Mouse (Mus musculus) frontal cortex, postnatal 25 days (tissue): ENCODE data around the gene Srm.

ENCODE experiments used
- DNase-seq, 2 experiments: peaks; one replicate each; pipeline ENCODE4 v3.0.0; 2022; ENCODE audit warnings: low spot score in 2 of 2

Gene Srm

DNA sequence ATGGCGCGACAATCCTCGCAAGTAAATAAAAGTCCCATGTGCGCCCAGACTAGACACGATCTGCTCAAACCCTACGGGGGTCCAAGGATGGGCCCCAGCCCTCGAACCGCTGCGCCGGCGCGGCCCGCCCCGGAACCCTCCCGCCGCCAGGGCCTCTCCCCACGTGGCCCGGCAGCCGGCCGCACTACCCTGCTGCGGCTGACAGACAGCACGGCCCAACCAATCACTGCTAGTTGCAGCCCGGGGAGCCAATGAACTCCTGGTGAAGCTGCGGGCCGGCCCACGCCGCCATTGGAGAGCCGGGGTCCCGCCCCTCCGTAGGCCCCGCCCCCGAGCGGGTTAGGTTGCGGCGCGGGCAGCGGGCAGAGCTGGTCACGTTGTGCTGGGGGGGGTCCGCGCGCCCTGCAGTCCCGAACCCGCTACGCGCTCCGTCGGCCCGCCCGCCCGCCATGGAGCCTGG is at the start of gene Srm:
TSS of gene Srm (plus strand) at position 333 of the 460 bp plus-strand sequence.
- peak; percentile 92 to 93 for DNase-seq

DNA sequence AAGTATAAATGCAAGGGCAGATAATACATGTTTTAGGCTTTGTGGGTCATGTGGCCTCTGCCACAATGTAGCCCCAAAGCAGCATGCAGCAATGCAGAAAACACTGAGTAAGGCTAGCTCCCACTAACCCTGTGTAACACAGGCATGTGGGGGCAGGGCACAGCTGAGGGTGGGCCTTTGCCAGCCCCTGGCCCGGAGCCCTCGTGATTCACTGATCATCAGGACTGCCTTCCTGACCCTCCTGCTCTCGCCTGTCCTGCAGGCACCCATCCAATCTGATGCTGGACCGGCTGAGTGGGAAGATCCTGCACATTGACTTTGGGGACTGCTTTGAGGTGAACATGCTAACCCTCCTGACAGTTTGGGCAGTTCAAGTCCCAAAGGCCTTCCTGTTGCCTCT is 42.2 kb upstream of the Srm start:
- no peak for DNase-seq

DNA sequence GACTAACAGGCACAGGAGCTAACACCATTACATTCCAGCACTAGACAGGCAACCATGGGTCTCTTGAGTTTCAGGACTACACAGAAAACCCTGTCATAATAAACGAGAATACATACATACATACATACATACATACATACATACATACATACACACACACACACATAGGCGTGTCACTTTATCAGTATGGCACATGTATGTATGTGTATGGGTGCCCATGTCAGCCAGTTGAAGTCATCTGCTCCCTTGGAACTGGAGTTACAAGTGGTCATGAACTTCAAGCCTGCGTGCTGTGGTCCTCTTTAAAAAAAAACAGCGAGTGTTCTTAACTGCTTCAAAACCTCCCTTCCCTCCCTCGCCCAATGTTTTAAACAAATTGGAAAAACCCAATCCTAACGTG is 33.5 kb upstream of the Srm start:
- DNase-seq, result no peak

DNA sequence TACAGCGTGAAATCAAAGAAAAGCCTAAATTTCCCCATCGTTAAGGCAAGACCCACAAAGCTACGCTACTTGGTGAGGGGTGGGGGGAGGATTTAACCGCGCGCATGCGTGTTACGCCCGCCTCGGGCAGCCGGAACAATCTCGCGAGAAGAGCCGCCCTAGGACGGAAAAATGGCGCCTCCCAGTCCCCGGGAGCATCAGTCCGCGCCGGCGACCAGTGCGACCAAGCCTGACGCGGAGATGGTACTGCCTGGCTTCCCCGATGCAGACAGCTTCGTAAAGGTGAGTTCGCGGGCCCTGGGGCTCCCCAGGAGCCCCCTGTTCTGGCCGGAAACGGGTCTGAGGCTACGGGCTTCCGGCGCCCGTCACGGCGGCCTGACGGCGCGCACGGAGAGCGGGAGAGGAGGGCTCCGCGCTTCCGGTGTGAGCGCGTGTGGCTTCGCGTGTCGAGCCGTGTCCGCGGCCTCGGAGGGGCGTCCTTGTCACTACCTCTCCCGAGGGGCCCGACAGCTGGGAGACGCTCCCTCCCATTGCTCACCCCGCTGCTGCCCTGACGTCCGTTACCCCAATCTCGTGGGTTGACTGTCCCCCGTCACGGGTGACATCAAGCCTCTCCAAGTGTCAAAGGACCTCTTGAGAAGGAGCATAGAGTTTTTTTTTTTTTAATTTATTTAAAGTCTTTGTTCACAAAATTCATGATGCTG is 32.9 kb upstream of the Srm start, which contains the start of gene Exosc10:
TSS of gene Exosc10 (plus strand) at position 133 of the 704 bp plus-strand sequence.
- DNase-seq, result peak; percentile 67 to 79

DNA sequence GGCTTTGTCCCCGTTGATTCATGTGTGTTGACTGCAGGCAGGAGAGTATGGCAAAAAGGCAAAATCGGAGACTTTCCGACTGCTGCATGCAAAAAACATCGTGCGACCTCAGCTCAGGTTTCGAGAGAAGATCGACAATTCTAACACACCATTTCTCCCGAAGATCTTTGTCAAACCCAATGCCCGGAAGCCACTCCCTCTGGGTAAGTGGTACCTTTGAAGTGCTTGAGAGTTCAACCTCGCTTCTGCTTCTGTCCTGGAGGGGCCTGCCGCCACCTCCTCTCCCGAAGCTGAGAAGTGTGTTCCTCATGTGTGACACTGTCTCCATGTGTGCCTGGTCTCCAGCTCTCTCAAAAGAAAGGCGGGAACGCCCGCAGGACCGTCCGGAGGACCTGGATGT is 28.6 kb upstream of the Srm start:
- DNase-seq, result no peak

DNA sequence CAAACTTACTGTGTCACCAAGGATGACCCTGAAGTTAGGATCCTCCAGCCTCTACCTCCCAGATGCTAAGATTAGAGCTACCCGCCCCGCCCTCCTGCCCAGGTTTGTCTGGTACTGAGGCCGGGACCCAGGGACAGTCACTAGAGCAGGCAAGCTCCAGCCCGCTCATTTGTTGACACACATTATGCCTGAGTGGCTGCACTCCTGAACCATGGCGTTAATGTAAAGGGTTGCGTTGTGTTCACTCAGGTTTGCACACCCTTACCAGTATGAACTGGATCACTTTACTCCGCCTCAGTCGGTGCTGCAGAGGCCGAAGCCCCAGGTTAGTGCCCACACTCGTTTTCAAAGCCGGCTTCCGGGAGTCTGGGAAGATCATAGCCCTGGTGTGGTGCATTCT is 27.7 kb upstream of the Srm start:
- no peak for DNase-seq

DNA sequence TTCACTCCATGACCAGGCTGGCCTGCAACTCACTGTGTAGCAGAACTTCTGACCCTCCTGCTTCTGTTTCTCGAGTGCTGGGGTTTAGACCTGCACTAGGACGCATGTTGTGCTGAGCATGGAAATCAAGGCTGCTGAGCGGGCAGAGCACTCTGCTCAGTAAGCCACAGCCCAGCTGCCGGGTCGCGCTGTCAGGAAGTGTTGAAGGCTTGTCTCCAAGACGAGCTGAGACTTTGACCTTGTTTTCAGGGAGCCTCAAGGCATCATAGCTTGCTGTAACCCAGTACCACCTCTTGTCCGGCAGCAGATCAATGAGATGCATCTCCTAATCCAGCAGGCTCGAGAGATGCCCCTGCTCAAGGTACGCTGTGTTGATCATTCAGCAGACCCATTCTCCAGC is 21.2 kb upstream of the Srm start:
- DNase-seq, result no peak

DNA sequence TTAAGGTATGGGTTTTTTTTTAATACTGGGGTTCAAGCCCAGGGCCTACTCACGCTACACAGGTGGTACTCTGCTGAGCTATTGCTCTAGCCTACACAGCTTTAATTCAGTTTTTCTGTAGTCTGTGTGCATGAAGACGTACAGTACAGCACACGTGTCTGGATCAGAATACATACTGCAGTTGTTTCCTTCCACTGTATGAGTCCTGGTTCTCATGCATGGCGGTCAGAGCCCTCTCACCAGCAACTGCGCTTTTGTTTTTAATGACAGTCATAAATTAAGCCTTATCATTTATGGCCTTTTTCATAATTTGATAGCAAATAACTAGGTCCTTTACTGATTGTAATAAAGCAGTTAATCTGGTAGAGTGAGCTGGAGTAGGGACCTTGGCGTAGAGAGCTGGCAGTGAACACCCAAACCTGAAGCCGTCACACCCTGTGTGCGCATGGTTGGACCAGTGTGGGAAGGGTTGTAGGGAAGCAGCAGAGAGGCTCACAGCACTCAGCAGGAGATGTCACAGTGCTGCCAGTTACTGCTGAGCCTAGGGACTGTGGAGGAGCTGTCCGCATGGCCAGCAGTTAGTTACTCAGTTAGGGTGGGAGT is 20.5 kb upstream of the Srm start:
- no peak for DNase-seq

DNA sequence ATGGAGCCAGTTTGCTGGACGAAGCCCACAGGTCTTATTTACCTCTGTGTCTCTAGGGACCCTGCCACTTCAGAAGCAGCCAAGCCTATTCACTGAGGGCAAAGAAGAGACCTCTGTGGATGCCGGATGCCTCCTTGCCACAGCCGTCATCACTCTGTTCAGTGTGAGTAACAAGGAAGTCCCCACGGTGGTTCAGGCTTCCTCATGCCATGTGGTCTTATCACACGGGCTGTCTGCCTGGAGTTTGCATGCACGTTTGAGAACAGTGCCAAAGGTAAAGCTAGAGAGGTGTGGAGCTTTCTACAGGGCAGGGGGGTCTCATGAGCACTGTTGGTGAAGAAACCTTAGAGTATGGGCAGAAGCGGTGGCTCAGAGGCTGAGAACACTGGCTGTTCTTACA is 18.1 kb upstream of the Srm start:
- DNase-seq, result no peak

DNA sequence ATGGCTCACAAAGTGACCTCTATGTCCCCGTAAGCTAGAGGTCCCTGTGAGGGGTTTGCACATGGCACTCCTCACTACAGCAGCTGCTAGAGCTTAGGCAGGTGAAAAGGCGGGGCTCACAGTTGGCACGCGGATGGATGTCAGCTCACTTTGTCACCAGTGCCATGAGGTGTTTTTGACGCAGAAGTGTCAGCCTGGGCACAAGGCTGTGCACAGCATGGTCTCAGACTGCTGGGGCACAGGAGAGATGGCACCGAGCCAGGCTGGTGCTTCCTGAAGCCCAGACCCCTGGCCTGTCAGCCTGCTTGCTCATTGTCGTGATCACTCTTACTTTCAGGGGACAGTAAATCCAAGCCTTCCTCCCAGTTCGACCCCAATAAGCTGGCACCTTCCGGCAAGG is 10.5 kb upstream of the Srm start:
- DNase-seq, result no peak

DNA sequence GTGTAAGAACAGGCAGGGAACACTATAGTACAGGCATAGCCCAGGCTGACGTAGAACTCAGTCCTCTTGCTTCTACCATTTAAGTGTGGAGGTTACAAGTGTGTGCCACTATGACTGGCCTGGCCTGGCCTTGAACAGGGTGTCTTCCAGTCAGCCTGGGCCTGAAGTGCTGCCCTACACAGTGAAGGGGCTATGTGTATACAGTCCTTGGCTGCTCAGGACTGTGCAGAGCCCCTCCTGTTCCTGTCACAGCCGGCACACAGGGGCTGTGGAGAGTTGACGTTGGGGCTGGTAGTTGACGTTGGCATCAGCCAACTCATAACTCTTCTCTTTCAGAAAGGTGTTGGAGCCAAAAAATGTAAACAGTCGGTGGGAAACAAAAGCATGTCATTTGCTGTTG is 9.9 kb upstream of the Srm start:
- DNase-seq, result no peak

DNA sequence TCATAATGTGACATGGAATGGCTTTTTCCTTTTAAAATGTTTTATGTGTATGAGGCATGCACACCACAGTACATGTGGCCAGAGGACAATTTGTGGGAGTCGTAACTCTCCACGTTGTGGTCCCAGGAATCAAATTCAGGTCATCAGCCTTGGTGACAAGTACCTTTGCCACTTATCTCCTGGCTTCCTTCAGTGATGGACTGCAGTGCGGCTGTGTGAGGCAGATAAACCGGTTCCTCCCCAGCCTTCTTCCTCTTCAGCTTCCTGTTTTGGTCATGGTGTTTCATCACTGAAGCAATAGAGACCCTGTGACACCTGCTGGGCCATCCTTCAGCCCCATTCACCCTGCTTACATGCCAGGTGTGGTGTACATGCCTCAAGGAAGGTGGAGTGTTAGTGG is 8.0 kb upstream of the Srm start:
- DNase-seq, result no peak

DNA sequence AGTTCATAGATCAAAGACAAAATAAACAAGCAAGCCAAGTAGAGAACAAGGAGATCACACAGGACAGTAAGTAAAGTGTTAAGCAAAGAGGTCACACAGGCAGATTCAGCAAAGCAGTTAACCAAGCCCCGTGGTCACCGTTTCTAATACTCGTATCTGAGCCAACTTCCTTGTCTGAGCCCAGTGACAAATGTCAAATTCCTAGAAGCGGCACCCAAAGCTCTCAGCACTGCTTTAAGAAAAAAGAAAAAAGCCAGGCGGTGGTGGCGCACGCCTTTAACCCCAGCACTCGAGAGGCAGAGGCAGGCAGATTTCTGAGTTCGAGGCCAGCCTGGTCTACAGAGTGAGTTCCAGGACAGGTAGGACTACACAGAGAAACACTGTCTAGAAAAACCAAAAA is 4.7 kb upstream of the Srm start:
- no peak for DNase-seq

DNA sequence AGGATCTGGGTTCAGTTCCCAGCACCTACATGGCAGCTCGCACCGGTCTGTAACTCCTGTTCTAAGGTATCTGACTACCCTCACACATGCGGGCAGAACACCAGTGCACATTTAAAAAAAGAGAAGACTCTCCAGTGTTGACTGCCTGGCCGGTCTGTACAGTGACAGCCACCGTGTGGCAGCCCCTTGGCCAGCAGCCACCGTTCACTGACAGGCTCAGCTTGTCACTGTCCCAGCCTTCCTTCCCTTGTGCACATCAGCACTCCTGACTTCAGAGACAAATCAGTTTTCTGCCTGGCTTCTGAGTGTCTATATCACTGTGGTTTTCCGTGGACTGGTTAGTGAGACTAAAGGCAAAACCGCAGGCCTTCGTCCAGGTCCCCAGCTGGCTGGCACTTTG is 2.5 kb upstream of the Srm start:
- DNase-seq, result no peak

DNA sequence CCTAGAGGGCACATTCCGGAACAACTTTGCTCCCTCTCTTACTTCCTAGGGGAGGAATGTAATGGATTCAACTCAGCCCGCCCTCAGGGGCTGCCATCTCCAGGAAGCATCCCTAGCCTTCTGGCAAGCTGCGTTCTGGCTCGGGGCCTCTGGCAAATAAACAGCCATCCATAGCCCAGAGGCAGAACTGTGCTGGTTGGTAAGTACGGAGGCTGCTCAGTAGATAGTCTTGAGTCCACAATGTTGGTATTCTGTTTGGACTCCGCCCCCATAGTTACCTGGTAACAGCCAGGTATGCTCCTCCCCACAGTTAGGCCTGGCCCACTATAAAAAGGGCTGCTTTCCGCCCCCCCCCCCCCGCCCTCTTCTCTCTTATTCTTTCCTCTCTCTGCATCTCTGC is 1.7 kb upstream of the Srm start:
- no peak for DNase-seq

DNA sequence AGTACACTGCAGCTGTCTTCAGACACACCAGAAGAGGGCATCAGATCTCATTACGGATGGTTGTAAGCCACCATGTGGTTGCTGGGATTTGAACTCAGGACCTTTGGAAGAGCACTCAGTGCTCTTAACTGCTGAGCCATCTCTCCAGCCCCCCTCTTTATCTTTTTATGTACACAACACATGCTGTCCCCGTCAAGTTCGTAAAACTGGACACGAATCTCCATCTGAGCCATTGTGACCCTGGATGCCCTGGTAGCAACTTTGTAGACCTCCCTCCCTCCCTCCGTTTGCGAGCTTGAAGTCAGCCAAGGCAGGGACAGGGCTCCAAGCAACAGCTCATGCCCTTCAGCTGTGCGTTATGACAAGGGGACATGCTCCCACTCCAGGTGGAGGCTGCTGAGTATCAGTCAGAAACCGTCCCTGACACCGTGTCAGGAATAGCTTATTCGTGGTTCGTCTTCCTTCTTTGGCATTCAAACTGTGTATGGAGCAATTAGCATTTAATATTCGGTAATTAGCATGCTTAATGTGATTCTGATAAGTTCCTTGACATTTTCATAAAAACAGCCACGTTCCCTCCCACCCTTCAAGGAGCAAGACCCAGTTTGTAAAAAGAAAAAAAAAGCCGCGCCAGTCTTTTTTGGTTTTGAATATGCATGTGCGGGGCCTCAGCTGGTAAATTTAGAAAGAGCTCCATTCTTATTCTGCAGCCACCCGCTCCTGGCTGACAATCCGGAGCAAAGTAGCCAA is 707 bp upstream of the Srm start:
- DNase-seq, result no peak

DNA sequence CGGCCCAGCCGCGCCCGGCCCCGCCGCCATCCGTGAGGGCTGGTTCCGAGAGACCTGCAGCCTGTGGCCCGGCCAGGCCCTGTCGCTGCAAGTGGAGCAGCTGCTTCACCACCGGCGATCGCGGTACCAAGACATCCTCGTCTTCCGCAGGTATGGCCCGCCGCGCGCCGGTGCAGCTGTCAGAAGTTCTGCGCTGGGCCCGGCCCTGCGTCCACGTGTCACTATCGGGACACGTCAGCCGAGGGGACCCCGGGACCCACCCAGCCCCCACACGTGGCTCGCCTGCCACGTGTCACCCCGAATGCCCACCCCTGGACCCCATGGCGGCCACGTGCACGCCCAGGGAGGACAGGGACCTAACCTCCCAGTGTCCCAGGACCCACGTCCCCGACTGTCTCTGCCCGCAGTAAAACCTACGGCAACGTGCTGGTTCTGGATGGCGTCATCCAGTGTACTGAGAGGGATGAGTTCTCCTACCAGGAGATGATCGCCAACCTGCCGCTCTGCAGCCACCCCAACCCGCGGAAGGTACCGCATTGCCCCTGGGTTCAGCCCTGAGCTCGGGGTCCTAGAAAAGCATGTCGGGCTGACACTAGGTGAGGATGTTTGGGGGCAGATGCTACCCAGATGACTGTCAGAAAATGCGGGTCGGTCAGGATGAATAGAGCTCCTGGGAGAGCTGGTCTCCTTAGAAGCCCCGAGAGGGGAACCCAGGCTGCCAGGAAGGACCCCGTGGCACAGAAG is 506 bp downstream of the Srm start:
- no peak for DNase-seq

DNA sequence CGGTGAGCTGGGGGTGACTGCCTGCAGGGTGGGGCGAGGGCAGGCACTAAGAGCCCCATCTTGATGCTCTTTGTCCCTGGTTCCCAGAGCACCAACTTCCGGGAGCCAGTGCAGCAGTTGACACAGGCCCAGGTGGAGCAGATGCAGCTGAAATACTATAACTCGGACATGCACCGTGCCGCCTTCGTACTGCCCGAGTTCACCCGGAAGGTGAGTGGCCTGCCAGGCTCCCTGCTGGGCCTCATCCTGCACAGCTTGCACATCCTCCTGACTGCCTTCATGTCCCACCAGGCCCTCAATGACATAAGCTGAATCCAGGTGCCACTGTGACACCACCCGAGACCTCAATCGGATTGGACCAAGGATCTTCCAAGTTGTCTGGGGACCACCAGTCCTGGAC is 2.7 kb downstream of the Srm start:
- DNase-seq, result no peak

DNA sequence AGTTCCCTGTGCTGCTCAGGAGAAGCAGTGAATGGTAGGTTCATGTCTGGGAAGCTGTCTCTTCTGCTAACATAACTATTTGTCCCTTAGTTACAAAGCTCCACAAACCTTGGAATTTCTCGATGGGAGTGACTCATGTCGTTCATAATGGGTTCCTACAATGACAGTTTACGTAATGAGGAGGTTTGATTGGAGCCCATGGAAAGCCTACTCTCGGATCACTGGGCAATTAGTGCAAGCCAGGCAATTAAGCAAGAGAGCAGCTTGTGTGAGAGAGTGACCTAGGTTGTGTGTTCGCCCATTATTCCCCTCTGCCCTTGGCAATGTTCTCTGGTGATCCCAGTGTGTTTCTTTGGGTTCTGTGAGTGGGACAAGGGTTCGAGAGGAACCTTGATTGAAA is 4.6 kb downstream of the Srm start:
- DNase-seq, result no peak

DNA sequence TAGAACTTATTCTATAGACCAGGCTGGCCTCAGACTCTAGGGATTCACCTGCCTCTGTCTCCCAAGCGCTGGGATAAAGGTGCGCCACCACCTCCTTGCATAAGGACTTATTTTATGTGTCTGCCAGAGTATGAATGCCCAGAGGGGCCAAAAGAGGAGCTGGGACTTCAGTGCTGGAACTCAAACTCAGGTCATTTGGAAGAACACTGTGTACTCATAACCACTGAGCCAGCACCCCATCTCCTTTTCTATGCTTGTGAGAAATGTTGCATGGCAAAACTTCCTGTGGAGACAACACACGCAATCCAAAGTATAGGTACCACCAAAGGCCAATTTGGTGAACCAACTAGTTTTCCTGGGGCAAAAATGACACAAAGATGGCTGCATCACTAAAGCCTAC is 5.4 kb downstream of the Srm start:
- no peak for DNase-seq

DNA sequence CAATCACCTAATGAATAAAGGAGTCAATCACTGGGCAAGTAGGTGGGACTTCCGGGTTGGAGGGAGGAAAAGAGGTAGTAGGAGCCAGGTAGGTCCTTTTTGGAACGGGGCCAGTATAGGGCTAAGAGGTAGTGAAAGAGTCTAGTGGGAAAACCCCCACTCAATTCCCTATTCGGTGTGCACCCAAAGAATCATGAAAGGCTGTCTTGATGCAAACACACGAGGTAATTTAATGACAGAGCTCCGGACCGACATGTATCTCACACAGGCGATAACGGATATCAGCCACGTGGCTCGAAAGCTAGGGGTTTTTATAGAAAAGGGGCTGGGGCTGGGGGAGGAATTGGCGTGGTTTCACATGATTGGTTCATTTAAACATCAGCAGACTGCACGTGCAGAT is 7.5 kb downstream of the Srm start:
- no peak for DNase-seq

DNA sequence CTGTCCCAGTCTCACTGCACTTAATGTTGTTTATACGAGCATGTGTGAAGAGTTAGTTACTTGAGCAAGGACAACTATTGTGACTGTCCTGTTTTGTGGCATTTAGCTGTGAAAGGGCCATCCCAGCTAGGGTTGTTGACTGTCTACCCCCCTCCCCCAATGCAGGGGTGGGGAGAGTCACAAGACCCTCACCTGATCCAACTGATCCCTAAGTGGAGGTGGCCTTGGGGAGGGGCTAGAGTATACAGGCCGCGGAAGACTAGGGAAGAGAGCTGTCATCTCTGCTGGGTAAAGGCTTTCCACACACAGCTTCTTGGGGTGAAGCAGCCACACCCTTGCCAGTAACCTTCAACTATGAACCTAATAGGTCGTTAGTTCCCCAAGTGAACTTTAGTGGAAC is 9.0 kb downstream of the Srm start:
- no peak for DNase-seq
